Mouse (Mus musculus) ovary, postnatal 10 days (tissue): Measurements from ENCODE around the gene Cux2.

Source experiments
- DNase-seq: peaks from one replicate; pipeline ENCODE4 v3.0.0; 2022; ENCODE audit warnings: low spot score

The Cux2 gene

DNA sequence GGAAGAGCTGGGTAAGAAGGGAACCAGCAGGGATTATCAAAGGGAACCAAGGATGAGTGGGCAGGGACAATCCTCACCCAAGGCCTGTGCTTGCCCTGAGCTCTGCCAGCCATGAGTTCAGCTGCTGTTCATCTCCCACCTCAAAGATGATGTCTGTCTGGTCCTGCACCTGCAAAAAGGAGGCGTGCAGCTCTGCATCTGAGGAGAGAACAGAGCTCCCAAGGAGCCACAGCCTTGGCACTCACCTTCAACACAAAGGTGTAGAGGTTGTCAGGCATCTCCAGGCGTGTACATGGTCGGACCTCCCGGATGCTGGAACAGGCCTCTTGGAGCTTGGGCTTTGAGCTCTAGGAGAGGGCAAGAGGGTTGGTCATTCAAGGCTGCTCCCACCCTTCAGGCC, 231.0 kb downstream of the Cux2 start:
- DNase-seq = no peak

DNA sequence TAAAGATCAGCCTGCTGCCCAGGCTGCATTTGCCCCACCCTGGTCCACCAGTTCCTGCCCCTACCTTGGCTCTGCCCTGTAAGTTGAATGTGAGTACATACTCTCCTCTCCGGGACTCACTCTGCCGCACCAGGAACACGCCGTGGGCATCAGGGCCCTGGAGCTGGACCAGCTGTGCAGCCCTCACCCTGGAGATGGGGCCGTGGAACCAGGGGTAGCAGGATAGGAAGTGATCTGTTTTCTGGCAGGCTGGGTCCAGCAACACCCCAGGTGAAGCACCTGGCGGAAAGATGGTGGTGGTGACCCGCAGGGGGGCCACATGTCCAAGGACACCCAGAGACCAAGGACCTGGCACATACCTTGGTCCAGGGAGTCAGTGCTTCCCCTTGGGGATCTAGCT, 231.5 kb downstream of the Cux2 start:
- DNase-seq = no peak

DNA sequence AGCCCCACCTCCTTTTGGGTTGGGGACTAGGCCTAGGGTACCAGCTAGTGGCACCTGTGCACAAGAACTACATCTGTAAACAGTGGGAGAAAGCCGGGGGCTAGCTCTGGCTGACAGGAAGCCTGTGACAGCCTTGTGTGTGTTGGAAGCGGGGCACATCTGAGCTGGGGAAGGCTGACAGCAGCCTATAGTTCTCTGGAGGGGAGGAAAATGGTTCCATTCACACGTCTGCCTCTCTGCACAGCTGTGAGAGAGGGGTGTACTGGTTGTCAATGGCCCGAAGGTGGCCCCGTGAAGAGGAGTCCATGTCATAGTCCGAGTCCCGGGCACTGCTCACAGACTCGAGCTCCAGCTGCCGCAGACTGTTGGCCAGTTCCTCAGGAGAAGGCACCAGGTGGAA, 232.4 kb downstream of the Cux2 start:
- DNase-seq = no peak

DNA sequence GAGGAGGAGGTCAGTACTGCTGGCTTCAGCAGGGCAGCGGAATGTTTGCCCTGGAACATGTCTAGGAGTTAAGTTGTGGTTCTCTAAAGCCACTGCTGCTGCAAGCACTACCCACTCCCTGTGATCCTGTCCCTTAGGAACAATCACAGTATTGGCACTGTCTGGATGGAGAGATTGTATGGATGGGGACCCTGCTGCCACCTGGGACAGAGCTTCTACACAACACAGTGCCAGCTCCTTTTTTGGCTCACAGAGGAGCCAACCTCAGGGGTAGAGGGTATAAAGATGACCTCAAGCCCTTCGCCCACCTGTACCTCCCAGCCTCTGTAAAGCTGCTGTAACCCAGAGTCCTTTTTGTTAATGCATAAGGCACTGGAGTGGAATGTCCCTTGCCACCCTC, 233.3 kb downstream of the Cux2 start:
- DNase-seq = no peak

DNA sequence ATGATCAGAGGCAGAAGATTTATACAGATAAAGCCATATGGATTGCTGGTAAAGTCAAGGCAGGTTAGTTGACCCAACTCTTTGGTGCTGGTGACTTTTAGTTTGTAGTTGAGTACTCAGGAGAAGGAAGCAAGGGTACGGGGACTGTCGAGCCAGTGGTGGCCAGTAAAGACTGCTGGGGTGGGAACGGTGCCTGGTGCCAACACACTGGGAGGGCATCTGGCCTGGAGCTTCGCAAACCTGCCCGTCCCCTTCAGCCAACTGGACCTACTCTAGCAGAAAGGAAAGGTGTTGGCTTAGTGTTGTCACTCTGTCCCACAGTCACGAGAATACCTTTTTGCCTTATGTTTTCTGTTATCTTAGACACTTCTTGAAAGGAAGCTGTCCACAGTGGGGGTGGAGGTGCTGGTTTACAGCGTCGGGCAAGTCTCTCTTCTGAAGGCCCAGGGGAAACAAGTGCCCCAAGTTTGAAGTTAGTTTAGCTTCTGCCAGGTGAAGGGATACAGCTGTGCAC, 234.0 kb downstream of the Cux2 start:
- no peak for DNase-seq

DNA sequence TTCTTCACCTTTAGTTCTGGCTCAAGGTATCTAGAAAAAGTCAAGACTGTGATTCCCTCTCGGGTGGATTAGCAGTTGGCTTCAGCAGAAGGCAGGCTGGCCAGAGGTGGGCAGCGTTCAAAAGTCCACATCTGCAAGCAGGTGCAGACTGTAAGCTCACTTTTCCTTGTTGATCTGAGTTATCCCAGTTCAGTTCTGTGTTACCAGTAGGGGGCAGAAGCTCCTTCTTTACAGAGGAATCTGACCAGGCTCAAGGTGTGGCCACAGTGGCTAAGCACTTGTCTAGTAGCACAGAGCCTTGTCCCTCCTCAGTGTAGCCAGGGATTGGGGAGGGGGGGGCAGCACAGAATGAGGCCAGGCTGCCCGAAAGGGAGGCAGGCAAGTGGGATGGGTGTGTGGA, 234.8 kb downstream of the Cux2 start:
- no peak for DNase-seq

DNA sequence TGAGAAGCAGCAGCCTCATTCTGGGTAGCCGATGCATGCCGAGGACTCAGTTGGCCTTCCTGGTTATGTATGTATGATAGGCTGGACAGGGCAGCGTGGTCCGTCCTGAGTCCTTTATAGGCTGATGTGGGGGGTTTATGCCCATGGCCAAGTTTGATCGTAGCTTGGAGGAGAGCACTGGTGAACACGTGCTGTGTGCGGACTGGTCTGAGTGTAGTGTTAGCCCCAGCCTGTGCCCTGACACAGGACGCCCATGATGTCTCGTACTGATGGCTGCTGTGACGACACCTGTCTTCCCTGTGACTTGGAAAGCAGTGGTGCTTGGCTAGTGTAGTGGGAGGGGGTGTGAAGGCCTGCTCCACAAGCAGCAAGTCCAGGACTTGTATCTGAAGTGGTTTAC, 236.2 kb downstream of the Cux2 start:
- no peak for DNase-seq

DNA sequence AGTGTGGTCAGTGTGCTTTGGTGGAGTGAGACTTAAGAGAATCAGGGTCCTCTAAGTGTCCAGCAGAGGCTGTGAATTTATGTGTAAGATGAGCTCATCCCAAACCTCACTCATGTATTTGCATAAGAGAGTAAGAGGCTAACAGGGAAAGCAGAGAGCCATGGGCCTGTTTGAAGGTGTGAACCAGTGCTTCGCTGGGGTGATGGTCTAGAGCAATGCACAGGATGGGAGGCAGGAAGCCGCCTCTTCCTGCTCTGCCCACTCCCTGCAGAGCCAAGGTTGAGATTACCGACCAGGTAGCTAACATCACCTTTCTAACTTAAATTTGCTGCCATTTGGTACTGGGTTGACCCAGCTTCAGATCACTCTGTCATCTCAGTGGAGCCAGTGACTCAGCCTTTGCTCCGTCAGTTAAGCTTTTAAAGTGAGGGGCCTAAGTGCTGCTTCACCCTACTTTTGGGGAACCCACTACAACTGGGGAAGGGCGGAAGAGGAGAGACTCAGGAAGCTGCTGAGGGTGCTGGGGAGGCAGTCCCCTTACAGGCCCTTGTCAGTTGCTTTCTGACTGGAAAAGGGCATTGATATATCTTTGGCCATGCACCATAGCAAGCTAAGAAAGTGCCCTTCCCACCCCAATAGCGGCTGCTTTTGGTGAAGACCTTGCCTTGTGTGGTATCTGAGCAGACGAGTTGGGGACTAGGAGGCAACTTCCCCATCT, 237.2 kb downstream of the Cux2 start:
- DNase-seq = no peak

DNA sequence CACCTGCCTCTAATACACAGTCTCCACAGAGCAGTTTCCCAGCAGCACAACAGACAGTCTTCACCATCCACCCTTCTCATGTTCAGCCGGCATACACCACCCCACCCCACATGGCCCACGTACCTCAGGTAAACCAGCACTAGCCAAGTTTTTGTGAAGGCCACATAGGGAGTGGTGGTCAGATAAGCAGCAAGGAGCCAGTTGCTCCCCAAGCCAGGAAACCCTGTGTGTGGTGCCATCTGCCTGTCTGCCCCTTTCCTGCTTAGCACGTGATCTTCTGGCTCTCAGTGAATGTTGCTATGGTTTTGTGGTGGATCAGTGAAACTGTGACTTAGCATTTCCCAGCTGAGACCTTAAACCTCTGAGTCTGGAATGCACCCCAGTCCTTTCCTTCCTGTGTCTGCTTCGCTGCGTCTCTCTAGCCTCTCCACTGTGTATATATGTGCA, 238.4 kb downstream of the Cux2 start:
- DNase-seq = no peak

DNA sequence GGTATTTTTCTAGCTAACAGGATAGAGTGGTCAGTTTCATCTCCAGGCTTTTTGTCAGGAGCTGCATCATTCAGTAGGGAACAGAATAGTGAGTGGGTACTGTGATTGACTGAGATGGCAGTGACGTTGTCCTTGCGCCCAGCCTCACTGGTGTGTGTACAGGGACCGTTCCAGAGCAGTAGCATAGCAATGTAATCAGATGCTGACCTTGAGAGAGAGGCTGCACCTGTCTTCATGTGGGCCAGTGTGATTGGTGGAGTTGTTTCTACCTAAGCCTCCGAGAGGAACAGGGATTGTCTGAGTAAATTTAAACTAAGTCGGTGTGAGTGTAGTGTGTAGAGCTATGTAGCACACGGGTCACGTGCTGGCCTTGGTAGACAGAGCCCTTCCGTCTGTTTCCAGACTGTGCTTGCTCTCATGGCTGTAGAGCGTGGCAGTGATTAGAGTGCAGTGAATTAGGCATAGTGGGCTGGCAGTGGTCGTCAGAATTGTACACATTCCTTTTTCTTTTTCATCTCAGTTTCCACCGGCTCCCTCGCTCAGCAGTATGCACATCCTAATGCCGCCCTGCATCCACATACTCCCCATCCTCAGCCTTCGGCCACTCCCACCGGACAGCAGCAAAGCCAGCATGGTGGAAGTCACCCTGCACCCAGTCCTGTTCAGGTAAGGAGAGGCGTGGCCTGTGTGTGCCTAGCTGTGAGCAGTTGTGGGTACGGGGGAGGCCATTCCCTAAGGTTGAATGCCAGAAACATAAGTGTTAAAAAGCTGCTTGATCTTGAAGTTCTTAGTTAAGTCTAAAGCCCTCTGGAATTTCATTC, 239.4 kb downstream of the Cux2 start:
- no peak for DNase-seq

DNA sequence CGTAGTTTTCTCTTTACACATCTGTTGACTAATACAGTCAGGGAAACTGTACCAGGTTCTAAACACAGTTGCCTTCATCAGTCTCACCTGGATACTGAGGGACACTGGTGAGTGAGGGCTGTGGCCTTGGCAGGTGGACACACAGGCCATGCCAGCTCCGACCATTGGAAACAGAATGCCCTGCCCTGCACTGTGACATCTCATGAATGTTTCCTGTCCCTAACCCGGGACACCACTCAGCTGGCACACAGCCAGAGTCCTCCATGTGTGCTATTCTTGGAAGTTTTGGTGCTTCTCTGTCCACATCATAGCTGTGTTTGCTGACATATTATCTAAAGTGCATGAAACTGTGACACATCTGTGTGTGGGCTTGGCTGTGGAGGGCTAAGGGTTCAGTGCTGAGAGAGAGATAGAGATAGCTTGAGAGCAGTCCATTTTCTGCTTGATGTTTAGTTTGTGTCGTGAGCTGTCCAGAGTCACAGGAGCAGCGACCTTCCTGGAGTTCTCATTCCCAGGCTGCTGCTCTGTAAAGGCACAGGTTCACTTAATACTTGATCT, 240.2 kb downstream of the Cux2 start:
- DNase-seq = no peak

DNA sequence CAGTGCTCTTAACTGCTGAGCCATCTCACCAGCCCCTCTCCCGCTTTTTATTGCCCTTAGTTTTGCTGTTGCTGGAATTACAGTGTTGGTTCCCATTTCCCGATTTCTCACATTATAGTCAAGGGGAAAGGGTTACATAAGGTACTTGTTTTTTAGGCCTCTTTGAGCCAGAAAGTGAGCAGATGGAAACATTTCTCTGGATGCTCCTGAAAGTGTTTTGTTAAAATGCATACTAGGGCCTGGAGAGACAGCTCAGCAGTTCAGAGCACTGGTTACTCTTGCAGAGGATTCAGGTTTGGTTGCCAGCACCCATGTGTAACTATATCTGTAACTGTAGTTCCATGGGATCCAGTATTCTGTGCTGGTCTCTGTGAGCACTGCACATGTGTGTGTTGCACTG, 241.7 kb downstream of the Cux2 start:
- no peak for DNase-seq

DNA sequence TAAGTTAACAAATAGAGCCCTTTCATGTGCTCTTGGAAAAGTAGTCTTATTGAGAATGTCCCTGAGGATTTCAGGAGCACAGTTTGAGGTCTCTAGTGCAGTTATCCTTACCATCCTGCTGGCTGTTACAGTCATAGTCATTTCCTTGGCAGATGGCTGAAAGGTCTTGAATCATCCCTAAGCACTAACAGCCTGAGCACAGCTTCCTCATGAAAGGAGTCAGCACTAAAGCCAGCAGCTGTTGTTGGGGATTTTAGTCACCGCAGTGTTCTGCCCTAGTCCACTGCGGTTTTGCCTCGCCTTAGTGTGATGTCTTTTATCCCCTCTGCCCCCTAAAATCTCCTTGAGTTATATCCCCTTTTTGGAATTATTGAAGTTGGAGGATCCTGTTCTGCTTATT, 242.7 kb downstream of the Cux2 start:
- no peak for DNase-seq
